Mouse (Mus musculus) embryonic facial prominence, embryonic 10.5 days (tissue): ENCODE measurements around the gene Proz. TPM values are rescaled to one million over a fixed set of nuclear protein-coding genes. Genes with fewer than 3 reads are reported as not detected.

Source experiments
- DNase-seq: peaks from one replicate; pipeline ENCODE4 v3.0.0-alpha.2; 2017; ENCODE audit warnings: low spot score
- H3K27ac ChIP-seq: fragments of 300-500 bp; sonication (generic); replicated peaks from 2 replicates; pipeline ENCODE4 v1.5.1; 2016; ENCODE audit warnings: mild to moderate bottlenecking
- H3K27me3 ChIP-seq: fragments of 300-500 bp; sonication (generic); replicated peaks from 2 replicates; pipeline ENCODE4 v1.6.1; 2016; ENCODE audit warnings: low read depth, mild to moderate bottlenecking; ENCODE audit not compliant: poor library complexity, severe bottlenecking
- H3K36me3 ChIP-seq: fragments of 300-500 bp; sonication (generic); replicated peaks from 2 replicates; pipeline ENCODE4 v1.6.1; 2016; ENCODE audit warnings: mild to moderate bottlenecking, moderate library complexity
- H3K4me1 ChIP-seq: fragments of 300-500 bp; sonication (generic); 2 replicates; pipeline ENCODE4 v1.6.1; 2016
- H3K4me3 ChIP-seq: fragments of 300-500 bp; sonication (generic); 2 replicates; pipeline ENCODE4 v1.5.1; 2016; ENCODE audit warnings: mild to moderate bottlenecking, moderate library complexity
- H3K9me3 ChIP-seq: fragments of 300-500 bp; sonication (generic); 2 replicates; pipeline ENCODE4 v1.6.1; 2016; ENCODE audit warnings: mild to moderate bottlenecking
- WGBS: fragments of 180-500 bp; shearing (Covaris S2); methylation state at CpG from one replicate; pipeline ENCODE4 v1.1.7; 2016; 5-methylcytosine and 5-hydroxymethylcytosine counted together
- polyA plus RNA-seq: library from polyadenylated mRNA; unstranded; fragments of >200 nt; fragmentation: Nextera tagmentation; extraction: Ambion mirVana; gene quantifications from 2 replicates; pipeline ENCODE4 v1.2.1, GENCODE M21; 2016

Gene Proz
- polyA plus RNA-seq, 1 experiment from 2014 or later: 0.24 TPM

GRCm38 (mm10) chr8:13109416-13109960 lies 48.8 kb downstream of the Proz start:
- 95% methylated on average over 1 of the region's 1 CpGs for WGBS
- DNase-seq: no peak
- H3K36me3 ChIP-seq: peaks cover 42% of the 10 kb centered on the region

GRCm38 (mm10) chr8:13111917-13112316 lies 51.2 kb downstream of the Proz start:
- Histone ChIP-seq H3K27ac (no peak overlapping the region), H3K27me3 (no peaks in the 10 kb centered on the region), H3K4me3 (no peak overlapping the region), H3K4me1 (0 out of 2 replicates have a peak, but pooled peaks cover 3% of the 10 kb centered on the region), H3K36me3 (peaks cover 55% of the 10 kb centered on the region), H3K9me3 (no peaks in the 10 kb centered on the region)
- DNase-seq: no peak
- WGBS: 89% methylated on average over 11 of the region's 11 CpGs

More at GRCm38 (mm10) chr8:13109416-13109960, 48.8 kb downstream of the Proz start:
- no peak overlapping the region for H3K27ac ChIP-seq
- no peak overlapping the region for H3K4me3 ChIP-seq
- no peaks in the 10 kb centered on the region for H3K27me3 ChIP-seq
- peaks cover 13% of the 10 kb centered on the region for H3K4me1 ChIP-seq
- no peaks in the 10 kb centered on the region for H3K9me3 ChIP-seq

DNA sequence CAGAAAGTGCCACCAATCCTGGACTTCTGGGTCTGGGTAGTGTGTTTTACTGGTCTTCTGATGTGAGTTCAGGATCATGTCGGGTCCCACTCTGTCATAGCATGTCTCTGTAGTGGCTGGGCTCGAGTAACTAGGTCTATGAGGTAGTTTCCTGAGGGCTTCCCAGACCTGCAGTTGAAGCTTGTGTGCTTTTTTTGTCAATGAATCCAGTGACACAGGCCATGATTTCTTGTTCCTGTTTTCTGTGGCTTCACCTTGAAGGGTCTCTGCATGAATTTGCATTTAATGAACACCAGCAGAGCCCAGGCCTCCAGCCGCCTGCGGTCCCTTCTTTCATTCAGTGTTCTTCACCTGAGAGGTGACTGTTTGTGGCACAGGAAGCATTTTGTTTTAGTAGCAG lies 52.5 kb downstream of the Proz start:
- Histone ChIP-seq H3K9me3 (no peaks in the 10 kb centered on the region), H3K4me3 (no peak overlapping the region), H3K36me3 (peaks cover 57% of the 10 kb centered on the region), H3K27me3 (no peaks in the 10 kb centered on the region), H3K27ac (no peak overlapping the region), H3K4me1 (0 out of 2 replicates have a peak, but pooled peaks cover 2% of the 10 kb centered on the region)
- no peak for DNase-seq
- WGBS: 90% methylated on average over 4 of the region's 4 CpGs

- no peak for DNase-seq
- no peak overlapping the region for H3K4me3 ChIP-seq
- H3K9me3 ChIP-seq: no peaks in the 10 kb centered on the region
- WGBS: 92% methylated on average over 2 of the region's 2 CpGs
- H3K27me3 ChIP-seq: no peaks in the 10 kb centered on the region
- H3K4me1 ChIP-seq: no peaks in the 10 kb centered on the region
- peaks cover 78% of the 10 kb centered on the region for H3K36me3 ChIP-seq
- H3K27ac ChIP-seq: no peak overlapping the region
Observed at GRCm38 (mm10) chr8:13117096-13117495, 56.4 kb downstream of the Proz start.

DNA sequence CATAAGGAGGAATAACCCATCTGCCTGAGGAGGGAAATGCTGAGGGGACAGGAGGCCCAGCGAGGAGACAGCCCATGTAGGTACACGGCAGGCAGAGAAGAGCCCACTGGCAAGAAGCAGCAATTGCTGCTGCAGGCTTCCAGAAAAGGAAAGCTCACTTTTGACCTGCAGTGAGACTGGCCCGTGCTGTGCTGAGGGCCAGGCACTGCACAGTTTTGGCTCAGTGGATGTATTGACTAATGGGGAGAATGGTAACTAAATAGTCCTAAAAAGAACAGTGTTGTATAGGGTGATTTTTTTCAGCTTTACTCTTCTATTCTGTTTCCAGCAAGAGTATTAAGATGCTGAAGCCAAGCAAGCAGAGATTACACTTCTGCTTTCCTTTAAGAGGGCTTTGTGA lies 57.8 kb downstream of the Proz start:
- 86% methylated on average over 3 of the region's 3 CpGs for WGBS
- Histone ChIP-seq H3K4me3 (no peak overlapping the region), H3K9me3 (no peaks in the 10 kb centered on the region), H3K36me3 (peaks cover 76% of the 10 kb centered on the region), H3K27ac (no peak overlapping the region), H3K4me1 (no peaks in the 10 kb centered on the region), H3K27me3 (no peaks in the 10 kb centered on the region)
- DNase-seq: no peak

- no peak overlapping the region for H3K4me3 ChIP-seq
- no peaks in the 10 kb centered on the region for H3K27me3 ChIP-seq
- WGBS: 91% methylated on average over 7 of the region's 7 CpGs
- DNase-seq: no peak
- H3K27ac ChIP-seq: no peak overlapping the region
- H3K9me3 ChIP-seq: no peaks in the 10 kb centered on the region
- no peaks in the 10 kb centered on the region for H3K4me1 ChIP-seq
- H3K36me3 ChIP-seq: peaks cover 79% of the 10 kb centered on the region
Observed at GRCm38 (mm10) chr8:13120882-13121665, 60.4 kb downstream of the Proz start.

DNA sequence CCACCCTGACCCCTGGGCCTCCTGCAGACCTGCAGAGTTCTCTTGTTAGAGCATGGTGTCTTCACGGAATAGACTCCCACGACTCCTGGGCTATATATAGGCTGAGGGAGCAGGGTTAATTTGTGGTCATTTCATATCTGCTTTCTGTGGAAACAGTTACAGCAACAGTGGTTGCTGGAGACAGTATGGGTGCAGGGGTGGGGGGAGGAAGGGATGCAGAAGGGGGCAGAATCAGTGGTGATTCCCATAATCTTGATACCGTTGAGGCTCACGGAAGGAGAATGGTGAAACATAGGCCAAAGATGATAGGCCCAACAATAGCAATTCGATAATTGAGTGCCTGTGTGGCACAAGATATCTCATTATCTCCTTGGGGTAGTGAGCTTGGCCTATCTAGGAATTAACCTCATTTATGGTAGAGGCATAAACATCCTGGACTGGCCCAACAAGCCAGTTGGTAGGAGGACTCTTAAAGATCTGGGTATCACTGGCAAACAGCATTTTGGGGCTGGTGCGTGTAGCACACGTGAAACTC lies 62.2 kb downstream of the Proz start:
- Histone ChIP-seq H3K4me3 (no peak overlapping the region), H3K4me1 (no peaks in the 10 kb centered on the region), H3K9me3 (no peaks in the 10 kb centered on the region), H3K36me3 (peaks cover 90% of the 10 kb centered on the region), H3K27ac (no peak overlapping the region), H3K27me3 (no peaks in the 10 kb centered on the region)
- WGBS: 92% methylated on average over 7 of the region's 7 CpGs
- DNase-seq: no peak

- no peak overlapping the region for H3K4me3 ChIP-seq
- DNase-seq: no peak
- 93% methylated on average over 8 of the region's 8 CpGs for WGBS
- no peak overlapping the region for H3K27ac ChIP-seq
- H3K27me3 ChIP-seq: no peaks in the 10 kb centered on the region
- H3K4me1 ChIP-seq: no peaks in the 10 kb centered on the region
- H3K36me3 ChIP-seq: peaks cover 92% of the 10 kb centered on the region
- no peaks in the 10 kb centered on the region for H3K9me3 ChIP-seq
Observed at GRCm38 (mm10) chr8:13124897-13125296, 64.2 kb downstream of the Proz start.

Other genes with a start within 250 kb of the Proz start
- 15.8 and 17.4 TPM in 2 replicates for gene Mcf2l, start 187.1 kb upstream of the Proz start, polyA plus RNA-seq
- gene F7, start 34.9 kb upstream of the Proz start, polyA plus RNA-seq: 0.13 and 0.15 TPM in 2 replicates
- gene F10, start 23.6 kb upstream of the Proz start, polyA plus RNA-seq: 0.91 and 0.97 TPM in 2 replicates
- 57.8 and 59.2 TPM in 2 replicates for gene Pcid2, start 44.5 kb downstream of the Proz start, polyA plus RNA-seq
- gene Cul4a, start 44.7 kb downstream of the Proz start, polyA plus RNA-seq: 90.3 and 96.0 TPM in 2 replicates
- 183 TPM in 2 replicates for gene Lamp1, start 98.2 kb downstream of the Proz start, polyA plus RNA-seq
- 15.3 and 15.4 TPM in 2 replicates for gene Grtp1, start 139.7 kb downstream of the Proz start, polyA plus RNA-seq
- 0.39 and 0.70 TPM in 2 replicates for gene Adprhl1, start 193.2 kb downstream of the Proz start, polyA plus RNA-seq
- 22.5 and 23.7 TPM in 2 replicates for gene Dcun1d2, start 227.2 kb downstream of the Proz start, polyA plus RNA-seq
- gene Tmco3, start 227.3 kb downstream of the Proz start, polyA plus RNA-seq: 33.7 and 37.8 TPM in 2 replicates